Mouse (Mus musculus): Measurements from ENCODE around the gene Npr2.

GRCm38 (mm10) chr4:43591543-43591942 is 40.2 kb upstream of the Npr2 start:
- no peak for TF ChIP-seq CTCF (IDR thresholded peaks at IDR 0.05; ENCODE audit: borderline replicate concordance, extremely low read depth, insufficient read depth, insufficient read length)
- no peak for TF ChIP-seq POLR2A (IDR thresholded peaks at IDR 0.05; ENCODE audit: borderline replicate concordance, extremely low read depth, insufficient read depth, insufficient read length, poor library complexity, severe bottlenecking)
